Mouse (Mus musculus): ENCODE measurements at regions not wholly inside any gene's neighbourhood (a gene's known extent, or its start where the extent isn't known, plus 50 kb on each side); places are given as distances from the start of the nearest gene placed in this dataset.

DNA sequence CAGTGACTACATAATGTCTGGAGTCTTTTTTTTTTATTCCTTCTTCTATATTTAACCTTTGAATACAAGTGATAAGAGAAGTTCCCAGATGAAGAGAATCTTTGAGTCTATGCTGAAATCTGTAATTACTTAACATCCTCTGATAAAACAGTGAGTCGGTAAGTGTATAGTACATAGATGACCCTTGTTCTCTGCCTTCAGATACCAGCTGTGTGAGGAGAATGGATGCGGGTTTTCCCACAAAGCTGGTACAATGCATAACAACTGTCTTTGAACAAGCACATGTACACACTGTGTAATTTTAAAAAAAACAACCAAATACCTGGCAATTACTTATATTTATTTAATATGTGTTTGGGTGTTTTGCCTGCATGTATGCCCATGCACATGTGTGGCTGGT, 96.9 kb upstream of the Med14 start:
- Histone ChIP-seq H3K27ac (ENCODE audit: control insufficient read depth, insufficient read depth, low read length) (no peak overlapping the region), H3K36me3 (ENCODE audit: control insufficient read depth, insufficient read depth, low read length) (no peaks in the 10 kb centered on the region), H3K4me3 (ENCODE audit: control insufficient read depth, insufficient read depth, low read length) (no peak overlapping the region), H3K27me3 (ENCODE audit: control insufficient read depth, insufficient read depth, low read length) (no peaks in the 10 kb centered on the region), H3K4me1 (replicated peaks; ENCODE audit: control insufficient read depth, insufficient read depth, low read length) (no peaks in the 10 kb centered on the region)
- WGBS: 96% methylated on average over 2 of the region's 2 CpGs
- no peak for DNase-seq
- no peak for TF ChIP-seq CTCF (IDR thresholded peaks at IDR 0.05; ENCODE audit: borderline replicate concordance, control insufficient read depth, extremely low read depth, insufficient read depth, low read length, poor library complexity)
- TF ChIP-seq POLR2A (IDR thresholded peaks at IDR 0.05; ENCODE audit: control insufficient read depth, extremely low read depth, insufficient read depth, low read length, poor library complexity): no peak

DNA sequence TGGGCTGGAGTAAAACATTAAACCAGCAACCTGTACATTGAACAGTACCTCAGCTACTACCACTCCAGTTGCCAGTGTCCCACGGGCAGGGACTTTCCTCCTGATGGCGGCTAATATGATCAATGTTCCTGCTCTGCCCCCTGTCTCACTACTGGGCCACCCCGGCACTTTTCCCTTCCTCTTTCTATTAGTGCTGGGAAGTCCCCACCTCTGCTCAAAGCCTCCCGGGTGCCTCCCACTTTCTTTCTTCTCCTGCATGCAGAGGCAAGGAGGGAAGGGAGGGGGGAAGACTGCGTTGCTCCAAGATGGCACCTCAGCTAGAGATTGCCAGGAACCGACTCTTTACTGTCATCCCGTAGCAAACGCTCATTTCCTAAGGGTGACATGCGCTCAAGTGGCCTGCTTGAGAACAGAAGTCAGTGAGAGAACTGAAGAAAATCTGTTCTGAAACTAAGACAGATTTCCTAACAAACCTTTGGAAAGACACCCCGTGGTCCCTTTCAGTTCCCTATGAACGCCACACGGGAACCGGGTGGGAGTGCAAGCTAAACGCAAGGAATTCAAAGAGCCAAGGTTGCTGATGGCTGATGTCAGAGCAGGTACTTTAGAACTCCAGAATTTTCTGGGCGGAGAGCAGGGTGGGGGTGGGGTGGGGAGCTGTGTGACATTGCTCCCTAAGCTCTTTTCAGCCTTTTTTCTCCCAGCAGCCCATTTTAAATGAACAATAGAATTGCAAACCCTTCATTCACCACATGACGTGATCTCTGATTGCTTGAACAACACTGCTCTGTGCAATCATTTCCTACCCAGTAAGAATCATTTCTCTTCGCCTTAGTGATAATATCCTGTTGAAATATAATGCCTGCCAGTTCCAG, 96.2 kb upstream of the Med14 start:
- WGBS: 29% methylated on average over 17 of the region's 17 CpGs
- Histone ChIP-seq H3K27ac (ENCODE audit: control insufficient read depth, insufficient read depth, low read length) (peak overlapping the region; percentile 23; the same call in 1 of the 2 replicates), H3K4me1 (replicated peaks; ENCODE audit: control insufficient read depth, insufficient read depth, low read length) (no peaks in the 10 kb centered on the region)

DNA sequence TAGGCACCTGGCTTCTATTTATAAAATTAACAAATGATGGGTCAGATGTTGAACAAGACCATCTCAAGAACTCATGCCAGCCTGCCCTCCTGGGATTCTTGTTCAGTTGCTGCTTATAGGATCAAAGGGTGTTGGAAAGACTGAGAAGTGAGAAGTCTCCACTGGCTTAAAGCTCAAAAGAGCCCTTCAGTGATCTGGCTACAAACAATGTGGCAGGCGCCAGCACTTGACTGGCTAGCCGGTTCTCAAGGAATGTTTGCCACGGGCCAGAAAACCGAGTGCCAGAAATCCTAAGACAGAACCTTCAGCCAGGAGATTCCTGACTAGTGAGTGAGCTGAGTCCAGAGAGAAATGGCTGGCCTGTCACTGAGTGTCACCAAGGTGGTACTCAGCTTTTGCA, 93.6 kb upstream of the Med14 start:
- Histone ChIP-seq H3K4me3 (ENCODE audit: control insufficient read depth, insufficient read depth, low read length) (no peak overlapping the region), H3K36me3 (ENCODE audit: control insufficient read depth, insufficient read depth, low read length) (no peaks in the 10 kb centered on the region), H3K27ac (ENCODE audit: control insufficient read depth, insufficient read depth, low read length) (no peak overlapping the region), H3K27me3 (ENCODE audit: control insufficient read depth, insufficient read depth, low read length) (no peaks in the 10 kb centered on the region), H3K4me1 (replicated peaks; ENCODE audit: control insufficient read depth, insufficient read depth, low read length) (no peaks in the 10 kb centered on the region)
- TF ChIP-seq POLR2A (IDR thresholded peaks at IDR 0.05; ENCODE audit: control insufficient read depth, extremely low read depth, insufficient read depth, low read length, poor library complexity) (no peak), CTCF (IDR thresholded peaks at IDR 0.05; ENCODE audit: borderline replicate concordance, control insufficient read depth, extremely low read depth, insufficient read depth, low read length, poor library complexity) (no peak)
- DNase-seq: no peak
- 88% methylated on average over 4 of the region's 4 CpGs for WGBS

More for the DNA sequence above, 96.2 kb upstream of the Med14 start:
- no peaks in the 10 kb centered on the region for H3K27me3 ChIP-seq (ENCODE audit: control insufficient read depth, insufficient read depth, low read length)
- no peak for TF ChIP-seq CTCF (IDR thresholded peaks at IDR 0.05; ENCODE audit: borderline replicate concordance, control insufficient read depth, extremely low read depth, insufficient read depth, low read length, poor library complexity)
- TF ChIP-seq POLR2A (IDR thresholded peaks at IDR 0.05; ENCODE audit: control insufficient read depth, extremely low read depth, insufficient read depth, low read length, poor library complexity): no peak
- no peak for DNase-seq
- H3K4me3 ChIP-seq (ENCODE audit: control insufficient read depth, insufficient read depth, low read length): peak overlapping the region; percentile 18
- no peaks in the 10 kb centered on the region for H3K36me3 ChIP-seq (ENCODE audit: control insufficient read depth, insufficient read depth, low read length)

DNA sequence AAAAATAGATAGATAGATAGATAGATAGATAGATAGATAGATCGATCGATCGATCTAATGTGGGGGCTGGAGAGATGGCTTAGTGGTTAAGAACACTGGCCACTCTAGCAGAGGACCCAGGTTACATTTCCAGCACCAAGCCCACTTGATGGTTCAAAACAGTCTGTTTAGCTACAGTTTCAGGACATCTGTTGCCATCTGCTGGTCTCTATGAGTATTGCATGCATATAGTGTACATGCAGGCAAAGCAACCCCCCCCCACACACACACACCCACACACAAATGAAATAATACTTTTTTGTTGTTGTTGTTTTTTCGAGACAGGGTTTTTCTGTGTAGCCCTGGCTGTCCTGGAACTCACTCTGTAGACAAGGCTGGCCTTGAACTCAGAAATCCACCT, 89.8 kb upstream of the Med14 start:
- Histone ChIP-seq H3K27ac (ENCODE audit: control insufficient read depth, insufficient read depth, low read length) (no peak overlapping the region), H3K36me3 (ENCODE audit: control insufficient read depth, insufficient read depth, low read length) (no peaks in the 10 kb centered on the region), H3K4me1 (replicated peaks; ENCODE audit: control insufficient read depth, insufficient read depth, low read length) (no peaks in the 10 kb centered on the region), H3K4me3 (ENCODE audit: control insufficient read depth, insufficient read depth, low read length) (no peak overlapping the region), H3K27me3 (ENCODE audit: control insufficient read depth, insufficient read depth, low read length) (no peaks in the 10 kb centered on the region)
- WGBS: 76% methylated on average over 4 of the region's 4 CpGs
- peak; percentile 30 for DNase-seq
- no peak for TF ChIP-seq CTCF (IDR thresholded peaks at IDR 0.05; ENCODE audit: borderline replicate concordance, control insufficient read depth, extremely low read depth, insufficient read depth, low read length, poor library complexity)
- no peak for TF ChIP-seq POLR2A (IDR thresholded peaks at IDR 0.05; ENCODE audit: control insufficient read depth, extremely low read depth, insufficient read depth, low read length, poor library complexity)

DNA sequence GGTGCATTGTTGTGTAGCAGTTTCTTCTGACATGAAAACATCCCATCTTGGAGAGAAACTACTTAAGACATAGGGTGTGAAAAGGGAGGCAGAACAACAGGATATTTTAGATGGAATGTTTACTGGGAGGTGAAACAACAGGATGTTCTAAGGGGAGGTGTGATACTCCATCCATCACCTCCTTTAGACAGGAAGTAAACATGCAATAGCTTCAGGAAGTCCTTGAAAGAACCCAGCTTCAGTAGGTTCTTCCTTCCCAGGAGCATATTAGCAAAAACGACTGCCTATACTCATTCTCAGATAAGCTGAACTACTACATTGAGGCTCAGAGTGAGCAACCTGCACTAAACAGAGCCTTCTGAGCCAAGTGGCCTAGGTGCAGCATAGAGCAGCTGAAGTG, 82.6 kb upstream of the Med14 start:
- no peaks in the 10 kb centered on the region for H3K36me3 ChIP-seq (ENCODE audit: control insufficient read depth, insufficient read depth, low read length)
- H3K4me3 ChIP-seq (ENCODE audit: control insufficient read depth, insufficient read depth, low read length): no peak overlapping the region
- no peak for DNase-seq
- H3K4me1 ChIP-seq (replicated peaks; ENCODE audit: control insufficient read depth, insufficient read depth, low read length): peaks cover 8% of the 10 kb centered on the region
- 0% methylated on average over 1 of the region's 1 CpGs for WGBS
- no peaks in the 10 kb centered on the region for H3K27me3 ChIP-seq (ENCODE audit: control insufficient read depth, insufficient read depth, low read length)
- TF ChIP-seq POLR2A (IDR thresholded peaks at IDR 0.05; ENCODE audit: control insufficient read depth, extremely low read depth, insufficient read depth, low read length, poor library complexity) (no peak), CTCF (IDR thresholded peaks at IDR 0.05; ENCODE audit: borderline replicate concordance, control insufficient read depth, extremely low read depth, insufficient read depth, low read length, poor library complexity) (no peak)
- H3K27ac ChIP-seq (ENCODE audit: control insufficient read depth, insufficient read depth, low read length): peak overlapping the region; percentile 34; the same call in 1 of the 2 replicates

DNA sequence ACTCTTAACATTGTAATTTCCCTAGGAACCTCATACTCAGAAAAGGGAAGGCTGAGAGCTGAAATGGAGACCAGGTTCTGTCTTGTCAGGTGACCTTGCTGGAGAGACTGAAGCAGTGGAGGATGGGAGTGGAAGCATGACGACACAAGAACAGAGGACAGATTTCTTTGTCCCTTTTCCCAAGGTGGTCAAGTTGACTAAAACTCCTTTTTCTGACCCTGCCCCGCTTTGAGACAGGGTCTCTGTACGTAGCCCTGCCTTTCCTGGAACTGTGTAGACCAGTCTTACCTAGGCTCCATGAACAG, 79.1 kb upstream of the Med14 start:
- 94% methylated on average over 3 of the region's 3 CpGs for WGBS
- no peak overlapping the region for H3K4me3 ChIP-seq (ENCODE audit: control insufficient read depth, insufficient read depth, low read length)
- no peaks in the 10 kb centered on the region for H3K27me3 ChIP-seq (ENCODE audit: control insufficient read depth, insufficient read depth, low read length)
- no peaks in the 10 kb centered on the region for H3K36me3 ChIP-seq (ENCODE audit: control insufficient read depth, insufficient read depth, low read length)
- TF ChIP-seq CTCF (IDR thresholded peaks at IDR 0.05; ENCODE audit: borderline replicate concordance, control insufficient read depth, extremely low read depth, insufficient read depth, low read length, poor library complexity) (no peak), POLR2A (IDR thresholded peaks at IDR 0.05; ENCODE audit: control insufficient read depth, extremely low read depth, insufficient read depth, low read length, poor library complexity) (no peak)
- no peak overlapping the region for H3K27ac ChIP-seq (ENCODE audit: control insufficient read depth, insufficient read depth, low read length)
- no peak for DNase-seq
- peaks cover 8% of the 10 kb centered on the region for H3K4me1 ChIP-seq (replicated peaks; ENCODE audit: control insufficient read depth, insufficient read depth, low read length)

Measured in thymus, adult 2 months (tissue).